22 mouse cellular contexts compared by ENCODE assay signal in the genomic region with DNA sequence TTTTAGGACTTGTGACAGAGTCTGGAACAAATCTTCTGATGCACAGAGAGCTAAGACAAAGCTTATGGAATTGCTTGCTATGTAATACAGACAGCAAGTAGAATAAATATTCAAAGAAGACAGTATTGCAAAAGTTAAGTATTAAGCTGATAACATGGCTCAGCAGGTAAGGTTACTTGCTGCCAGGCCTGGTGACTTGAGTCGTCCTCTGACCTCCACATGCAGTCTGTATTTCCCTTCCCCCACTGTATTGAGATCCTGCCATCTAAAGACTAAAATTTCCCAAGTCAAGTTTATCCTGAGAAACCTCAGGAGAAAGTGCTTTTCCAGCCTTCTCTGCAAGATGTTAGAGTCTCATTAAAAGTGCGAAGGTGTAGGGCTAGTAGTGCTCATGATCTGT. TPM values are rescaled to one million over a fixed set of nuclear protein-coding genes. Genes with fewer than 3 reads are reported as not detected.
DNase-seq lines count a peak whose midpoint lies in the region; ATAC-seq lines count a peak whose summit lies in the region.
"Had no signal": no experiment of that assay in that cellular context is flagged by ENCODE, and none has a peak within 500 bp of the region (broad histone marks: within the 10 kb centered on the region; RNA-seq: fewer than 3 reads in every experiment).

No protein-coding gene starts in this region.

- H3K9me3 ChIP-seq in kidney, embryonic 15.5 days (replicated peaks): no peaks in the 10 kb centered on the region
- H3K9me3 ChIP-seq: embryonic facial prominence, embryonic 13.5 days; embryonic facial prominence, embryonic 15.5 days; forebrain, embryonic 10.5 days; forebrain, embryonic 12.5 days had no signal

- no peaks in the 10 kb centered on the region for H3K36me3 ChIP-seq in kidney, embryonic 15.5 days
- H3K36me3 ChIP-seq: embryonic facial prominence, embryonic 13.5 days; embryonic facial prominence, embryonic 15.5 days; forebrain, embryonic 10.5 days; forebrain, embryonic 12.5 days had no signal

- peak; percentile 13 for DNase-seq in kidney, adult 11 months
- DNase-seq in kidney, adult 8-10 months: peak; percentile 23 to 26
- no peak for DNase-seq in kidney, postnatal 4 days
- DNase-seq in kidney, postnatal 14 days: peak; percentile 15
- DNase-seq in kidney, adult 18-20 months: no peak
- DNase-seq: adrenal gland, adult 2 months; adrenal gland, postnatal 10 days; adrenal gland, postnatal 25 days; cerebellum, adult 11 months; cerebellum, adult 18-20 months; cerebellum, adult 8-10 months; cerebellum, adult 9-11 months; cerebellum, postnatal 14 days; cerebellum, postnatal 36 days; embryo, embryonic 11 days had no signal

- no peak overlapping the region for H3K4me2 ChIP-seq in kidney, embryonic 15.5 days
- H3K4me2 ChIP-seq: embryonic facial prominence, embryonic 13.5 days; embryonic facial prominence, embryonic 15.5 days; forebrain, embryonic 12.5 days had no signal

- H3K4me1 ChIP-seq in kidney, embryonic 15.5 days: 0 out of 2 replicates have a peak, but pooled peaks cover 5% of the 10 kb centered on the region
- H3K4me1 ChIP-seq: embryonic facial prominence, embryonic 13.5 days; embryonic facial prominence, embryonic 15.5 days had no signal

- no peak overlapping the region for H3K4me3 ChIP-seq in kidney, embryonic 15.5 days (replicated peaks)
- H3K4me3 ChIP-seq: embryonic facial prominence, embryonic 13.5 days; embryonic facial prominence, embryonic 15.5 days; erythroblast, embryonic 14.5 days; forebrain, embryonic 10.5 days; forebrain, embryonic 12.5 days had no signal

- WGBS in kidney, embryonic 15.5 days: 78% methylated on average over 2 of the region's 2 CpGs

- no peaks in the 10 kb centered on the region for H3K27me3 ChIP-seq in kidney, embryonic 15.5 days
- H3K27me3 ChIP-seq: embryonic facial prominence, embryonic 13.5 days; embryonic facial prominence, embryonic 15.5 days; forebrain, embryonic 12.5 days had no signal

- ATAC-seq in kidney, embryonic 15.5 days (replicated peaks; ENCODE audit: low FRiP score): no peak
- ATAC-seq: forebrain, embryonic 14.5 days had no signal

- no peak overlapping the region for H3K9ac ChIP-seq in kidney, embryonic 15.5 days
- H3K9ac ChIP-seq: embryonic facial prominence, embryonic 13.5 days; embryonic facial prominence, embryonic 15.5 days; forebrain, embryonic 12.5 days had no signal

- H3K27ac ChIP-seq in kidney, embryonic 15.5 days: no peak overlapping the region
- H3K27ac ChIP-seq: embryonic facial prominence, embryonic 13.5 days; embryonic facial prominence, embryonic 15.5 days; forebrain, embryonic 10.5 days; forebrain, embryonic 12.5 days had no signal

RNA-seq across cellular contexts. Expression of gene Pak1, which starts 40.8 kb away (rescaled TPM):
- polyA plus RNA-seq in kidney, embryonic 15.5 days (2015; fragmentation: Nextera tagmentation; extraction: Ambion mirVana): 16.4 and 17.2 TPM in 2 replicates

Comparison
In these comparisons a context has a peak if more than half of its experiments do, and no peak if none do; other contexts are left out.
1. DNase-seq: peak in kidney, adult 11 months (single experiment), kidney, adult 8-10 months (2 of 2) and kidney, postnatal 14 days (single experiment); none in kidney, postnatal 4 days (0 of 2) and kidney, adult 18-20 months (single experiment).